Mouse (Mus musculus): Measurements from ENCODE around the gene March6.

March6 gene

GRCm38 (mm10) chr15:31453098-31453916 is 77.5 kb downstream of the March6 start, which contains the start of gene Ropn1l:
Gene Ropn1l (minus strand): TSS chr15:31453737.
- DNase-seq (ENCODE audit: low spot score), result peak; percentile 99

GRCm38 (mm10) chr15:31452336-31453097 is 78.3 kb downstream of the March6 start:
- no peak for DNase-seq (ENCODE audit: low spot score)

- no peak for DNase-seq (ENCODE audit: low spot score)
Observed at GRCm38 (mm10) chr15:31449772-31450171, 81.1 kb downstream of the March6 start.

- DNase-seq (ENCODE audit: low spot score), result peak; percentile 78
Observed at GRCm38 (mm10) chr15:31447121-31447520, 83.7 kb downstream of the March6 start.

- no peak for DNase-seq (ENCODE audit: low spot score)
Observed at GRCm38 (mm10) chr15:31442698-31443097, 88.2 kb downstream of the March6 start.

- no peak for DNase-seq (ENCODE audit: low spot score)
Observed at GRCm38 (mm10) chr15:31441996-31442395, 88.9 kb downstream of the March6 start.

GRCm38 (mm10) chr15:31436811-31437210 is 94.0 kb downstream of the March6 start:
- DNase-seq (ENCODE audit: low spot score), result no peak

GRCm38 (mm10) chr15:31436083-31436482 is 94.8 kb downstream of the March6 start:
- DNase-seq (ENCODE audit: low spot score), result no peak

GRCm38 (mm10) chr15:31433768-31434167 is 97.1 kb downstream of the March6 start:
- DNase-seq (ENCODE audit: low spot score), result no peak

- no peak for DNase-seq (ENCODE audit: low spot score)
Observed at GRCm38 (mm10) chr15:31431847-31432246, 99.0 kb downstream of the March6 start.

GRCm38 (mm10) chr15:31430014-31430413 is 100.8 kb downstream of the March6 start:
- DNase-seq (ENCODE audit: low spot score), result peak; percentile 38

- DNase-seq (ENCODE audit: low spot score), result no peak
Observed at GRCm38 (mm10) chr15:31429429-31429828, 101.4 kb downstream of the March6 start.

- no peak for DNase-seq (ENCODE audit: low spot score)
Observed at GRCm38 (mm10) chr15:31428571-31428970, 102.3 kb downstream of the March6 start.

GRCm38 (mm10) chr15:31427390-31427789 is 103.5 kb downstream of the March6 start:
- DNase-seq (ENCODE audit: low spot score), result no peak

- DNase-seq (ENCODE audit: low spot score), result peak; percentile 40
Observed at GRCm38 (mm10) chr15:31426066-31426706, 104.7 kb downstream of the March6 start.

GRCm38 (mm10) chr15:31422649-31423369 is 108.0 kb downstream of the March6 start:
- DNase-seq (ENCODE audit: low spot score), result no peak

- DNase-seq (ENCODE audit: low spot score), result peak; percentile 47
Observed at GRCm38 (mm10) chr15:31419037-31419436, 111.8 kb downstream of the March6 start.

GRCm38 (mm10) chr15:31418686-31419024 is 112.2 kb downstream of the March6 start:
- no peak for DNase-seq (ENCODE audit: low spot score)

- no peak for DNase-seq (ENCODE audit: low spot score)
Observed at GRCm38 (mm10) chr15:31417796-31418685, 112.8 kb downstream of the March6 start.

- DNase-seq (ENCODE audit: low spot score), result no peak
Observed at GRCm38 (mm10) chr15:31417409-31417795, 113.5 kb downstream of the March6 start.

GRCm38 (mm10) chr15:31415181-31415580 is 115.7 kb downstream of the March6 start:
- no peak for DNase-seq (ENCODE audit: low spot score)
